Mouse (Mus musculus) forebrain, embryonic 10.5 days (tissue): ENCODE results near the gene Guca2b. TPM values are rescaled to one million over a fixed set of nuclear protein-coding genes. Genes with fewer than 3 reads are reported as not detected.

ENCODE experiments used
- DNase-seq: peaks from one replicate; pipeline ENCODE4 v3.0.0-alpha.2; 2017; ENCODE audit warnings: low spot score; ENCODE audit errors: extremely low spot score
- H3K27ac ChIP-seq: fragments of 300-500 bp; sonication (generic); 2 replicates; pipeline ENCODE4 v1.5.1; 2016; ENCODE audit warnings: mild to moderate bottlenecking
- H3K27me3 ChIP-seq: fragments of 300-500 bp; sonication (generic); 2 replicates; pipeline ENCODE4 v1.6.1; 2016; ENCODE audit warnings: mild to moderate bottlenecking; ENCODE audit not compliant: poor library complexity, severe bottlenecking
- H3K36me3 ChIP-seq: fragments of 300-500 bp; sonication (generic); replicated peaks from 2 replicates; pipeline ENCODE4 v1.6.1; 2016; ENCODE audit warnings: mild to moderate bottlenecking, moderate library complexity
- H3K4me1 ChIP-seq: fragments of 300-500 bp; sonication (generic); 2 replicates; pipeline ENCODE4 v1.6.1; 2016
- H3K4me3 ChIP-seq: fragments of 300-500 bp; sonication (generic); 2 replicates; pipeline ENCODE4 v1.5.1; 2016; ENCODE audit warnings: mild to moderate bottlenecking, moderate library complexity
- H3K9me3 ChIP-seq: fragments of 300-500 bp; sonication (generic); 2 replicates; pipeline ENCODE4 v1.6.1; 2016; ENCODE audit warnings: mild to moderate bottlenecking, moderate library complexity
- WGBS: fragments of 180-500 bp; shearing (Covaris S2); methylation state at CpG from one replicate; pipeline ENCODE4 v1.1.7; 2016; 5-methylcytosine and 5-hydroxymethylcytosine counted together
- polyA plus RNA-seq: library from polyadenylated mRNA; unstranded; fragments of >200 nt; fragmentation: Nextera tagmentation; extraction: Ambion mirVana; gene quantifications from 2 replicates; pipeline ENCODE4 v1.2.1, GENCODE M21; 2016

Gene Guca2b
- polyA plus RNA-seq, 1 experiment from 2014 or later, result not detected

GRCm38 (mm10) chr4:119668596-119668995 is 9.8 kb upstream of the Guca2b start:
- H3K9me3 ChIP-seq, result no peaks in the 10 kb centered on the region
- no peak for DNase-seq
- H3K4me1 ChIP-seq, result peaks cover 30% of the 10 kb centered on the region
- no peaks in the 10 kb centered on the region for H3K36me3 ChIP-seq
- no peak overlapping the region for H3K27ac ChIP-seq
- H3K4me3 ChIP-seq, result no peak overlapping the region
- no peaks in the 10 kb centered on the region for H3K27me3 ChIP-seq
- 73% methylated on average over 4 of the region's 4 CpGs for WGBS

GRCm38 (mm10) chr4:119668185-119668584 is 9.4 kb upstream of the Guca2b start:
- 96% methylated on average over 3 of the region's 3 CpGs for WGBS
- no peak for DNase-seq
- Histone ChIP-seq H3K27ac (no peak overlapping the region), H3K4me3 (no peak overlapping the region), H3K36me3 (no peaks in the 10 kb centered on the region), H3K4me1 (peaks cover 30% of the 10 kb centered on the region), H3K9me3 (no peaks in the 10 kb centered on the region), H3K27me3 (no peaks in the 10 kb centered on the region)

GRCm38 (mm10) chr4:119667454-119667853 is 8.7 kb upstream of the Guca2b start:
- H3K36me3 ChIP-seq, result no peaks in the 10 kb centered on the region
- no peak overlapping the region for H3K27ac ChIP-seq
- no peaks in the 10 kb centered on the region for H3K9me3 ChIP-seq
- H3K4me3 ChIP-seq, result no peak overlapping the region
- peak; percentile 38 for DNase-seq
- 24% methylated on average over 5 of the region's 5 CpGs for WGBS
- peaks cover 29% of the 10 kb centered on the region for H3K4me1 ChIP-seq
- no peaks in the 10 kb centered on the region for H3K27me3 ChIP-seq

- 50% methylated on average over 8 of the region's 8 CpGs for WGBS
- Histone ChIP-seq H3K4me3 (no peak overlapping the region), H3K27ac (no peak overlapping the region), H3K9me3 (no peaks in the 10 kb centered on the region), H3K27me3 (no peaks in the 10 kb centered on the region), H3K4me1 (peaks cover 27% of the 10 kb centered on the region), H3K36me3 (no peaks in the 10 kb centered on the region)
- DNase-seq, result no peak
These were observed 7.4 kb upstream of the Guca2b start for GRCm38 (mm10) chr4:119666116-119666515.

GRCm38 (mm10) chr4:119665166-119665565 is 6.4 kb upstream of the Guca2b start:
- no peaks in the 10 kb centered on the region for H3K27me3 ChIP-seq
- H3K27ac ChIP-seq, result no peak overlapping the region
- DNase-seq, result no peak
- H3K4me1 ChIP-seq, result peaks cover 19% of the 10 kb centered on the region
- H3K4me3 ChIP-seq, result no peak overlapping the region
- no peaks in the 10 kb centered on the region for H3K9me3 ChIP-seq
- no peaks in the 10 kb centered on the region for H3K36me3 ChIP-seq
- WGBS, result 99% methylated on average over 2 of the region's 2 CpGs

- no peak overlapping the region for H3K27ac ChIP-seq
- H3K36me3 ChIP-seq, result no peaks in the 10 kb centered on the region
- H3K27me3 ChIP-seq, result no peaks in the 10 kb centered on the region
- peaks cover 8% of the 10 kb centered on the region for H3K4me1 ChIP-seq
- no peaks in the 10 kb centered on the region for H3K9me3 ChIP-seq
- 94% methylated on average over 14 of the region's 14 CpGs for WGBS
- H3K4me3 ChIP-seq, result no peak overlapping the region
- no peak for DNase-seq
These were observed 4.8 kb upstream of the Guca2b start for GRCm38 (mm10) chr4:119663409-119664095.

GRCm38 (mm10) chr4:119662976-119663375 is 4.2 kb upstream of the Guca2b start:
- DNase-seq, result no peak
- WGBS, result 91% methylated on average over 7 of the region's 7 CpGs
- H3K27me3 ChIP-seq, result no peaks in the 10 kb centered on the region
- H3K36me3 ChIP-seq, result no peaks in the 10 kb centered on the region
- no peak overlapping the region for H3K4me3 ChIP-seq
- no peak overlapping the region for H3K27ac ChIP-seq
- no peaks in the 10 kb centered on the region for H3K9me3 ChIP-seq
- H3K4me1 ChIP-seq, result peaks cover 8% of the 10 kb centered on the region

GRCm38 (mm10) chr4:119662151-119662550 is 3.4 kb upstream of the Guca2b start:
- no peak for DNase-seq
- H3K4me1 ChIP-seq, result peaks cover 8% of the 10 kb centered on the region
- H3K36me3 ChIP-seq, result no peaks in the 10 kb centered on the region
- no peak overlapping the region for H3K4me3 ChIP-seq
- H3K27ac ChIP-seq, result no peak overlapping the region
- H3K27me3 ChIP-seq, result no peaks in the 10 kb centered on the region
- H3K9me3 ChIP-seq, result no peaks in the 10 kb centered on the region
- WGBS, result 90% methylated on average over 4 of the region's 4 CpGs

- DNase-seq, result no peak
- WGBS, result 87% methylated on average over 8 of the region's 8 CpGs
These were observed 1.3 kb upstream of the Guca2b start for GRCm38 (mm10) chr4:119660007-119660406.

GRCm38 (mm10) chr4:119658246-119658645 is 508 bp downstream of the Guca2b start:
- no peaks in the 10 kb centered on the region for H3K27me3 ChIP-seq
- no peak overlapping the region for H3K27ac ChIP-seq
- no peak for DNase-seq
- WGBS, result 57% methylated on average over 2 of the region's 2 CpGs
- H3K36me3 ChIP-seq, result no peaks in the 10 kb centered on the region
- peaks cover 5% of the 10 kb centered on the region; the same call in 1 of the 2 replicates for H3K9me3 ChIP-seq
- H3K4me1 ChIP-seq, result no peaks in the 10 kb centered on the region
- H3K4me3 ChIP-seq, result no peak overlapping the region

More at GRCm38 (mm10) chr4:119660007-119660406, 1.3 kb upstream of the Guca2b start:
- H3K36me3 ChIP-seq, result no peaks in the 10 kb centered on the region
- H3K27ac ChIP-seq, result no peak overlapping the region
- H3K4me1 ChIP-seq, result no peaks in the 10 kb centered on the region
- no peak overlapping the region for H3K4me3 ChIP-seq
- no peaks in the 10 kb centered on the region for H3K27me3 ChIP-seq
- no peaks in the 10 kb centered on the region for H3K9me3 ChIP-seq

GRCm38 (mm10) chr4:119657011-119657410 is 1.7 kb downstream of the Guca2b start:
- no peak overlapping the region for H3K4me3 ChIP-seq
- no peak overlapping the region for H3K27ac ChIP-seq
- H3K36me3 ChIP-seq, result no peaks in the 10 kb centered on the region
- peaks cover 10% of the 10 kb centered on the region for H3K9me3 ChIP-seq
- H3K4me1 ChIP-seq, result no peaks in the 10 kb centered on the region
- DNase-seq, result no peak
- WGBS, result 76% methylated on average over 1 of the region's 1 CpGs
- no peaks in the 10 kb centered on the region for H3K27me3 ChIP-seq

- WGBS, result 87% methylated on average over 4 of the region's 4 CpGs
- no peaks in the 10 kb centered on the region for H3K27me3 ChIP-seq
- peaks cover 4% of the 10 kb centered on the region; the same call in 1 of the 2 replicates for H3K4me1 ChIP-seq
- no peak for DNase-seq
- no peak overlapping the region for H3K4me3 ChIP-seq
- no peaks in the 10 kb centered on the region for H3K36me3 ChIP-seq
- H3K27ac ChIP-seq, result no peak overlapping the region
- peaks cover 5% of the 10 kb centered on the region; the same call in 1 of the 2 replicates for H3K9me3 ChIP-seq
These were observed 16.1 kb downstream of the Guca2b start for GRCm38 (mm10) chr4:119642666-119643065.

- Histone ChIP-seq H3K27me3 (no peaks in the 10 kb centered on the region), H3K4me1 (peaks cover 6% of the 10 kb centered on the region), H3K4me3 (no peak overlapping the region), H3K36me3 (no peaks in the 10 kb centered on the region; the same call in 1 of the 2 replicates), H3K27ac (no peak overlapping the region), H3K9me3 (peaks cover 5% of the 10 kb centered on the region; the same call in 1 of the 2 replicates)
- 66% methylated on average over 11 of the region's 11 CpGs for WGBS
- no peak for DNase-seq
These were observed 20.1 kb downstream of the Guca2b start for GRCm38 (mm10) chr4:119638656-119639055.
